Mouse (Mus musculus): ENCODE results near the gene Ctdsp1.

Ctdsp1 gene

GRCm38 (mm10) chr1:74376396-74376795 lies 14.9 kb upstream of the Ctdsp1 start:
- DNase-seq (ENCODE audit: low spot score in 2 of 2), result peak; percentile 68 to 77

GRCm38 (mm10) chr1:74379058-74379504 lies 12.2 kb upstream of the Ctdsp1 start:
- no peak for DNase-seq (ENCODE audit: low spot score in 2 of 2)

GRCm38 (mm10) chr1:74380484-74380883 lies 10.8 kb upstream of the Ctdsp1 start:
- no peak for DNase-seq (ENCODE audit: low spot score in 2 of 2)

GRCm38 (mm10) chr1:74381588-74382021 lies 9.7 kb upstream of the Ctdsp1 start:
- no peak for DNase-seq (ENCODE audit: low spot score in 2 of 2)

GRCm38 (mm10) chr1:74383385-74383784 lies 7.9 kb upstream of the Ctdsp1 start:
- DNase-seq (ENCODE audit: low spot score in 2 of 2), result no peak

- DNase-seq (ENCODE audit: low spot score in 2 of 2), result no peak
These were observed 6.8 kb upstream of the Ctdsp1 start for GRCm38 (mm10) chr1:74384525-74384924.

GRCm38 (mm10) chr1:74385064-74385463 lies 6.2 kb upstream of the Ctdsp1 start:
- no peak for DNase-seq (ENCODE audit: low spot score in 2 of 2)

- no peak for DNase-seq (ENCODE audit: low spot score in 2 of 2)
These were observed 5.8 kb upstream of the Ctdsp1 start for GRCm38 (mm10) chr1:74385531-74385930.

GRCm38 (mm10) chr1:74386363-74386713 lies 5.0 kb upstream of the Ctdsp1 start:
- no peak for DNase-seq (ENCODE audit: low spot score in 2 of 2)

GRCm38 (mm10) chr1:74386714-74387385 lies 4.5 kb upstream of the Ctdsp1 start:
- peak; percentile 97 for DNase-seq (ENCODE audit: low spot score in 2 of 2)

- DNase-seq (ENCODE audit: low spot score in 2 of 2), result no peak
These were observed 3.8 kb upstream of the Ctdsp1 start for GRCm38 (mm10) chr1:74387386-74387988.

GRCm38 (mm10) chr1:74388398-74388920 lies 2.9 kb upstream of the Ctdsp1 start:
- DNase-seq (ENCODE audit: low spot score in 2 of 2), result no peak

GRCm38 (mm10) chr1:74389831-74390286 lies 1.4 kb upstream of the Ctdsp1 start:
- peak; percentile 54 to 65 for DNase-seq (ENCODE audit: low spot score in 2 of 2)

- DNase-seq (ENCODE audit: low spot score in 2 of 2), result peak; percentile 53 to 72
These were observed 912 bp upstream of the Ctdsp1 start for GRCm38 (mm10) chr1:74390287-74390906.

- peak; percentile 85 for DNase-seq (ENCODE audit: low spot score in 2 of 2)
These were observed 634 bp downstream of the Ctdsp1 start for GRCm38 (mm10) chr1:74391844-74392441.

- DNase-seq (ENCODE audit: low spot score in 2 of 2), result no peak
These were observed 1.2 kb downstream of the Ctdsp1 start for GRCm38 (mm10) chr1:74392446-74392994.

GRCm38 (mm10) chr1:74393010-74393409 lies 1.7 kb downstream of the Ctdsp1 start:
- no peak for DNase-seq (ENCODE audit: low spot score in 2 of 2)

GRCm38 (mm10) chr1:74393697-74394096 lies 2.4 kb downstream of the Ctdsp1 start:
- no peak for DNase-seq (ENCODE audit: low spot score in 2 of 2)

GRCm38 (mm10) chr1:74394311-74394710 lies 3.0 kb downstream of the Ctdsp1 start:
- no peak for DNase-seq (ENCODE audit: low spot score in 2 of 2)

GRCm38 (mm10) chr1:74394858-74395257 lies 3.5 kb downstream of the Ctdsp1 start:
- DNase-seq (ENCODE audit: low spot score in 2 of 2), result no peak

- DNase-seq (ENCODE audit: low spot score in 2 of 2), result no peak
These were observed 4.0 kb downstream of the Ctdsp1 start for GRCm38 (mm10) chr1:74395290-74395689.
